Mouse (Mus musculus) lung, postnatal 0 days (tissue): ENCODE data around the gene Nkx2-4. TPM values are rescaled to one million over a fixed set of nuclear protein-coding genes. Genes with fewer than 3 reads are reported as not detected.
A peak's percentile ranks its signal among the peaks of the same experiment; 100 is the strongest.

Experiments used
- ATAC-seq: fragments of 200-750 bp; cut with Nextera tagmentation; 2 replicates; pipeline ENCODE4 v1.8.0; 2017; ENCODE audit warnings: moderate library complexity
- DNase-seq: peaks from one replicate; pipeline ENCODE4 v3.0.0-alpha.2; 2016; ENCODE audit warnings: low spot score
- H3K27ac ChIP-seq: fragments of 300-500 bp; sonication (generic); 2 replicates; pipeline ENCODE4 v1.5.1; 2014; ENCODE audit warnings: antibody characterized with exemption, mild to moderate bottlenecking, low read length, mixed read lengths
- H3K27me3 ChIP-seq: fragments of 300-500 bp; sonication (generic); replicated peaks from 2 replicates; pipeline ENCODE4 v1.6.1; 2014; ENCODE audit warnings: low read length, mixed read lengths; ENCODE audit not compliant: insufficient read depth
- H3K36me3 ChIP-seq: fragments of 300-500 bp; sonication (generic); 2 replicates; pipeline ENCODE4 v1.6.1; 2014; ENCODE audit warnings: low read length, mixed read lengths; ENCODE audit not compliant: insufficient read depth
- H3K4me1 ChIP-seq: fragments of 300-500 bp; sonication (generic); 2 replicates; pipeline ENCODE4 v1.6.1; 2014; ENCODE audit warnings: antibody characterized with exemption, low read depth, low read length, mixed read lengths; ENCODE audit not compliant: insufficient read depth
- H3K4me2 ChIP-seq: fragments of 300-500 bp; sonication (generic); replicated peaks from 2 replicates; pipeline ENCODE4 v1.6.1; 2014; ENCODE audit warnings: low read depth, mild to moderate bottlenecking, low read length, moderate library complexity, mixed read lengths
- H3K4me3 ChIP-seq: fragments of 300-500 bp; sonication (generic); 2 replicates; pipeline ENCODE4 v1.5.1; 2014; ENCODE audit warnings: low read depth, low read length
- H3K9ac ChIP-seq: fragments of 300-500 bp; sonication (generic); replicated peaks from 2 replicates; pipeline ENCODE4 v1.6.1; 2014; ENCODE audit warnings: low read depth, mild to moderate bottlenecking
- H3K9me3 ChIP-seq: fragments of 300-500 bp; sonication (generic); 2 replicates; pipeline ENCODE4 v1.6.1; 2016; ENCODE audit warnings: low read length, mixed read lengths
- CTCF ChIP-seq: IDR thresholded peaks from 2 replicates; pipeline ENCODE4 v1.5.1; 2016; ENCODE audit warnings: antibody characterized with exemption, mild to moderate bottlenecking
- EP300 ChIP-seq: IDR thresholded peaks from 2 replicates; pipeline ENCODE4 v1.6.1; 2016; ENCODE audit warnings: antibody characterized with exemption, mild to moderate bottlenecking, control low read depth
- WGBS: fragments of 180-500 bp; shearing (Covaris S2); extraction: QIAGEN DNeasy Blood & Tissue Kit; methylation state at CpG from one replicate; pipeline ENCODE4 v1.1.7; 2014; 5-methylcytosine and 5-hydroxymethylcytosine counted together
- polyA plus RNA-seq: library from polyadenylated mRNA; unstranded; fragments of >200 nt; fragmentation: Nextera tagmentation; extraction: Ambion mirVana; gene quantifications from 2 replicates; pipeline ENCODE4 v1.2.1, GENCODE M21; 2015

Gene Nkx2-4
- not detected in 2 replicates for polyA plus RNA-seq

DNA sequence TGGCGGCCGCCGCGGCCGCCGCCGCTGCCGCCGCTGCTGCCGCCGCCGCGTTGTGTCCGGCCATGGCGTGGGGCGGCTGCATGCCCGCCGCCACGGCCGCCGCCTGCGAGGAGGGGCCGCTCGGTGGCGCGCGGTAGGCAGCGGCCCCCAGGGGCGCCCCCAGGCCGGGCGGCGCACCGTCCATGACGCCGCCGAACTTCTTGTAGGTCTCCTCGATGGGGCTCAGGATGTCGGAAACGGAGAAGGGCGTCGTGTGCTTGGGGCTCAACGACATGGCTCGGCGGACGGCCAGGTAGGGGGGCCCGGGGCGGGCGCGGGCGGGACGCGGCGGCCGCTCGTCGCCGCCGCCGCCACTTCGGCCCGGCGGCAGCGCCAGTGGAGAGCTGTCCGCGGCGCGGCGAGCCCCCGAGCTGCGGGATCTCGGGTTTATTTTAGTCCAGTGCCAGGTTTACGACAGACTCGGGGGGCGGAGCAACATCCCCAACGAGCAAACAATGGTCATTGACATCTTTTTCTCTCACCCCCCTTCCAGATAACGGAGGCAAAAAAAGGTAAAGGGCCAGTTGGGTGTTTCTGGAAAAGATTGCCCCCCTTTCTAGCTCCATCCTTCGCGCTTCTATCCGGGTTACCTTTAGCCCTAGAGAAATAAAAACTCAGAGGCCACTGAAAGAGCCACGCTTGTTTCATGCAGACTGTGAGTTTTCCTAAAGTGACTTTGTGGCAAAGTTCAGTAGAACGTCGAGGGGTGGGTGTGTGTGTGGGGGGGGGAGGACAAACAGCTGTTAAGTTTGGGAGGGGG lies at the start of gene Nkx2-4:
TSS of gene Nkx2-4 (minus strand) at position 374 of the 799 bp plus-strand sequence.
- DNase-seq (no peak), ATAC-seq (no peak; the same call in 1 of the 2 replicates)
- TF ChIP-seq EP300: no peak
- TF ChIP-seq CTCF: no peak
- peak within 1 kb of the TSS; percentile 46 for H3K4me3 ChIP-seq
- peak within 1 kb of the TSS; percentile 66 for H3K4me2 ChIP-seq
- peaks cover 49% of the 10 kb centered on the region for H3K27me3 ChIP-seq
- H3K4me1 ChIP-seq: no peaks in the 10 kb centered on the region; the same call in 1 of the 2 replicates
- WGBS: 1% methylated on average over 67 of the region's 82 CpGs
- H3K9ac ChIP-seq: no peak within 1 kb of the TSS
- H3K27ac ChIP-seq: no peak within 1 kb of the TSS
- H3K9me3 ChIP-seq: no peaks in the 10 kb centered on the region
- no peaks in the 10 kb centered on the region for H3K36me3 ChIP-seq

DNA sequence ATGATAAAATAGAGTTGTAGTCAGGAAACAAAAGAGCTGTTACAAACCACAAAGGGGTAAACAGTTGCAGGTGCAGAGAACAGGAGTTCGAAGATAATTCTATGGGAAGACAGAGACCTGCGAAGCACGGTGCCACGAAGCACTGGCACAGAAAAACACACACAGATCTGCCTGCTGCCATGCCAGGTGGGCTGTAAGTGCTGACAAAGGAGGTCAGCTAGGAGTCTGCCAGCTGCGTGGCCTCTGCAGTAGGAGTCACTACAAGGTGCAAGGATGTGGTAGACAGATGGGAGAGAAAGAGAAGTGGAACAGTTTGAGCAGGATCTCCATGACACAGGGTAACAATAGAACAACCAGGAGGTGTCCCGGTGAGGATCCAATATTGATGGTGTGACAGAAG lies 42.1 kb upstream of the Nkx2-4 start:
- no peak overlapping the region for H3K27ac ChIP-seq
- no peaks in the 10 kb centered on the region for H3K4me1 ChIP-seq
- H3K27me3 ChIP-seq: no peaks in the 10 kb centered on the region
- no peaks in the 10 kb centered on the region for H3K9me3 ChIP-seq
- TF ChIP-seq EP300: no peak
- no peak for TF ChIP-seq CTCF
- no peak overlapping the region for H3K9ac ChIP-seq
- no peak for ATAC-seq
- no peaks in the 10 kb centered on the region for H3K36me3 ChIP-seq
- no peak overlapping the region for H3K4me3 ChIP-seq
- no peak for DNase-seq
- WGBS: 77% methylated on average over 6 of the region's 6 CpGs
- no peak overlapping the region for H3K4me2 ChIP-seq

DNA sequence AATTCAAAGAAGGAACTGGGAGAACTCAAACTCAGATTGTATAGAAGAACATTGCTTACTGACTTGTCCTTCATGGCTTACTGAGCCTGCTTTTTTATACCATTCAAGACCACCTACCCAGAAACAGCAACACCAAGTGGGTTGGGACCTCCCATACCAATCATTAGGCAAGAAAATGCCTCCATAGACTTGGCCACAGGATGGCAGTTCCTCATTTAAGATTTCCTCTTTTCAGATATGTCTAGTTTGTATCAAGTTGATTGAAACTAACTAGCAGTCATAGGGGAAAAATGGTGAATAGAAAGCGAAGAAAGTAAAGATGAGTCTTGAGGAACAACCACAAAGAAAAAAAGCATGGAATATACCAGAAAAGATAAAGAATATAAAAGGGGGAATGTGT lies 34.5 kb upstream of the Nkx2-4 start:
- TF ChIP-seq EP300: no peak
- TF ChIP-seq CTCF: no peak
- Histone ChIP-seq H3K4me1 (no peaks in the 10 kb centered on the region), H3K9me3 (no peaks in the 10 kb centered on the region), H3K4me3 (no peak overlapping the region), H3K9ac (no peak overlapping the region), H3K4me2 (no peak overlapping the region), H3K27me3 (no peaks in the 10 kb centered on the region), H3K27ac (no peak overlapping the region), H3K36me3 (no peaks in the 10 kb centered on the region)
- no peak for ATAC-seq
- WGBS: 86% methylated on average over 1 of the region's 1 CpGs
- no peak for DNase-seq

- Histone ChIP-seq H3K27ac (no peak overlapping the region), H3K9me3 (no peaks in the 10 kb centered on the region), H3K27me3 (peaks cover 49% of the 10 kb centered on the region), H3K4me2 (no peak overlapping the region), H3K4me1 (no peaks in the 10 kb centered on the region; the same call in 1 of the 2 replicates), H3K4me3 (no peak overlapping the region), H3K9ac (no peak overlapping the region), H3K36me3 (no peaks in the 10 kb centered on the region)
- ATAC-seq (no peak), DNase-seq (no peak)
- TF ChIP-seq EP300: no peak
- WGBS: 20% methylated on average over 5 of the region's 5 CpGs
Observed at GRCm38 (mm10) chr2:147086441-147086840, 1.2 kb upstream of the Nkx2-4 start.

DNA sequence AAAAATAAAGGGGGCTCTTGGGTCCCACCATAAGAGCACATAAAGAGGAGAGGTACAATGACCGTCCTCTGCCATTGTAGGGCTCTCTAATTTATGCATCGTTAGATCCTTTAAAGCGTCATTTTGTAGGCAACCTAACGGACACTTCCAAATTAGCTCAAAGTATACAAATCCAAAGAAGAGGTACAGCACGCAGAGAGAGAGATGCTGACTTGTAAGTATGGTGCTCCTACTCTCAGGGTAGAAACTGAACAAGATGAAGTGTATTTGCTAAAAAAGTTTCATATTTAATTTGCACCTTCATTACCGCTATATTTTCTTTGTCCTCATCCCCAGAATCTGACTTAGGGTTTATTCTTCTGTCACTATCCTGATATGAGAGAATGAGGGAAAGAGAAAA lies 692 bp upstream of the Nkx2-4 start:
- ATAC-seq (no peak), DNase-seq (no peak)
- Histone ChIP-seq H3K9ac (no peak overlapping the region), H3K27ac (no peak overlapping the region), H3K36me3 (no peaks in the 10 kb centered on the region), H3K27me3 (peaks cover 49% of the 10 kb centered on the region), H3K4me3 (no peak overlapping the region), H3K9me3 (no peaks in the 10 kb centered on the region), H3K4me2 (no peak overlapping the region), H3K4me1 (no peaks in the 10 kb centered on the region; the same call in 1 of the 2 replicates)
- WGBS: 8% methylated on average over 6 of the region's 6 CpGs
- no peak for TF ChIP-seq EP300
- no peak for TF ChIP-seq CTCF

- H3K4me3 ChIP-seq: peak overlapping the region; percentile 46
Observed at GRCm38 (mm10) chr2:147084366-147085071, 726 bp downstream of the Nkx2-4 start.

More at GRCm38 (mm10) chr2:147084366-147085071, 726 bp downstream of the Nkx2-4 start:
- peak; percentile 57 for ATAC-seq
- 2% methylated on average over 56 of the region's 106 CpGs for WGBS
- no peak overlapping the region for H3K9ac ChIP-seq
- peaks cover 44% of the 10 kb centered on the region for H3K27me3 ChIP-seq
- no peak for DNase-seq
- no peaks in the 10 kb centered on the region for H3K9me3 ChIP-seq
- no peak for TF ChIP-seq CTCF
- TF ChIP-seq EP300: no peak
- H3K36me3 ChIP-seq: no peaks in the 10 kb centered on the region
- no peak overlapping the region for H3K27ac ChIP-seq
- peak overlapping the region; percentile 66 for H3K4me2 ChIP-seq
- no peaks in the 10 kb centered on the region; the same call in 1 of the 2 replicates for H3K4me1 ChIP-seq
